Mouse (Mus musculus): Measurements from ENCODE around the gene Fam149b.

Fam149b gene

DNA sequence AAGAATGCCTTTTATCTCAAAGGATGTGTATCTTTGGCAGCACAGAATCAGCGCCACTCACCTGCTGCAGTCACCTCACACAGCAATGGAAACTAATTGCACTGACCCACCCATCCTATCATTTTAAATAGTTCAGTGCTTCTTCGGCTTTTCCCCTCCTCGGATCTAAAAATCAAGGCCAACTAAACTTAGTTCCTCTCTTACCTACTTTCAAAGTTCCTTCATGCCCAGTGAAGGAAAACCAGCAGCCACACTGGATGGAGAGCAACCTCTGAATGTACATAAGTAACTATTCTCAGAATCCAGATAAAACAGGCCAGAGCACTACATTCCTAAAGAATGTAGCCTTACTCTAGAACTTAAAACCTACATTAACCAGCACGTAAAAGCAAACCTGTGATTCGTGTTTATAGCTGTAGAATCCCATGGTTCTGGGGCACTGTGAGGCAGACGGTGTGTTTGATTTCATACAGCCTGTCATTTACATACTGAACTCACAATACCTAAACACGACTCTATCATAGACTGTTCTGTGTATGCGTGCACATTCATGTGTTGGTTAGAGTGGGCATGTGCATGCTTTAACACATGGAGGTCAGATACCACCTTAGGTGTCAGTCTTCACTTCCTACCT is 41.6 kb downstream of the Fam149b start:
- DNase-seq (ENCODE audit: low read depth, low spot score) = no peak

DNA sequence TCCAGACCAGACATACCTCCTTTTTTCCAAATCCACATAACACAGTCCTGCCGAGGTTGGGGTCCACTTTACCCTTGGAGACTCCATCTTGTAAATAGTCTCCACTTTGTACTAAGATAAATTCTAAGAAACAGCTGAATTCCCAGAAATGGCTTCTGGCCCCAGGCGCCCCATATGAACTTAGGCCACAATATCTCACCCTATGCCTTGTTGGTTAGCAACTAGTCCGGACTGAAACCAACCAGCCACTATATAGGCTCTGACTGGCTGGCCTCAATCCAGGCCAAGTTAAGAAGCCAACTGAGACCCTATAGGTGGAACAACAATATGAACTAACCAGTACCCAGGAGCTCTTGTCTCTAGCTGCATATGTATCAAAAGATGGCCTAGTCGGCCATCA is 44.4 kb downstream of the Fam149b start:
- DNase-seq (ENCODE audit: low read depth, low spot score) = no peak

DNA sequence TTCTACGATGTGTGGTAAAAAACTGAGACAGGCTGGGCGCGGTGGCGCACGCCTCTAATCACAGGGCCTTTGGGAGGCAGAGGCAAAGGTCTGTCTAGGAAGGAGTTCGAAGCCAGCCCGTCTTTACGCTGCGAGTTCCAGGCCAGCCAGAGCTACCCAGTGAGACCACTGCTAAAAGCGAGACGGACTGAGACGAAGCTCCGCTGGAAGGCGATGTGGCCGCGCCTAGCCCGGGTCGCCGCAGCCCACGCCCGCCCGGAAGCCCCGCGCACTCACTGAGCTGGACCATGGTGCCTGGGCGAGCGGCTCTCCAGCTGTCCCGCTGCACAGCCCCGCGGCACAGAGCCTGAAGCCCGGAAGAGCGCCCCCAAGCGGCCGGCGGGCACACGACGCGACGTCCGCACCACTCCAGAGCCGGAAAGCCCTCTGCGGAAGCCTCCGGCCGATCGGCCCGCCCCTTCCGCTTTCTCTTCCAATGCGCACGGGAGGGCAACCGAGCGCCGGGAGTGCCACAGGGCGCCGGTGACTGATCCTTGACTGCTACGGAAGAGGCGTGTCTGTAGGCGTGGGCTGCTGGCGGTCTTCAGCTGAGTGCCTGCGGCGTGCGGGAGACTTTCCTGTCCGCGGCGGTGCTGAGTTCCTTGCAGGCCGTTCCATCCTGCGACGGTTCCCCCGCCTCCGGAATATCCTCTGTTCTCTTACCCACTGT is 45.4 kb downstream of the Fam149b start, which contains the start of gene Mrps16:
Gene Mrps16, minus strand, starts transcription at position 430 of the 709 bp plus-strand sequence.
- peak; percentile 99 for DNase-seq (ENCODE audit: low read depth, low spot score)

DNA sequence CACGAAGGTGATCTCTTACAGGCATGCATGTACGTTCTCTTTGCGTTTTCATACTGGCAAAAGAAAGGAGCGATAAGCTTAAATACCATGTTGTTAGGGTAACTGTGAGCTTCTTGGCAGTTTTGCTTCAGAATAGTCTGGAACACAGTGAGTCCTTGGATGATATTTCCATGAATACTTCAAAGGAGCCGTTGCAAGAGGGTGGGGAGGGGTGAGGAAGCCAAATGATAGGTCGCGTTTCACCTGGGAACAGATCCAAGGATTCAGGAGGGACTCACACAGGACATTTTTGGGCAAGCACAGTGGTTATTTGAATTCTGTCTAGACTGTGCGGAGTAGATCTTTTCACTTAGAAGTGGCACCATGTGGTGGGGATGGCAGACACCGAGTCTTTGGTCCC is 49.3 kb downstream of the Fam149b start:
- DNase-seq (ENCODE audit: low read depth, low spot score) = no peak

- no peak for DNase-seq (ENCODE audit: low read depth, low spot score)
These were observed 50.9 kb downstream of the Fam149b start for GRCm38 (mm10) chr14:20398864-20399263.

GRCm38 (mm10) chr14:20400071-20400470 is 52.1 kb downstream of the Fam149b start:
- DNase-seq (ENCODE audit: low read depth, low spot score) = peak; percentile 68

- peak; percentile 17 for DNase-seq (ENCODE audit: low read depth, low spot score)
These were observed 74.3 kb downstream of the Fam149b start for GRCm38 (mm10) chr14:20422257-20422656.

GRCm38 (mm10) chr14:20423046-20423445 is 75.1 kb downstream of the Fam149b start:
- DNase-seq (ENCODE audit: low read depth, low spot score) = no peak

GRCm38 (mm10) chr14:20428593-20428992 is 80.6 kb downstream of the Fam149b start:
- no peak for DNase-seq (ENCODE audit: low read depth, low spot score)

DNA sequence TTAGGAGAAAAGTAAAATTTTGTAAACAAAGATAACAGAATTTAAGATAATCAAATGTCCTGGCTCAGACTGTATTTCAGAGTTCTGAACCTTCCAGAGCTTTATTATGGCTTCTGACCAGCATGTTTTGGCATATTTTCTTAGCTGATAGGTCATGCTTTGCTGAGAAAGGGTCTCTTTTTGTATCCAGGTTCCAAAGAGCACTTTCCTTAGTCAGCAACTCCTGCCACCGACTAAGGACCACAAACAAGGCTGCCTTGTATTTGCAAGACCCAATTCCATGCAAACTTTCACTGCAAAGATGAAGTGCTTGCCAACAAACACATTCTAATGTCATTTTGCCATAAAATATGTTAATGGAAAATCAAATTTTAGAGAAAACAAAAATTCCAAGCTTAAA is 81.9 kb downstream of the Fam149b start:
- DNase-seq (ENCODE audit: low read depth, low spot score) = no peak

GRCm38 (mm10) chr14:20431726-20432125 is 83.8 kb downstream of the Fam149b start:
- DNase-seq (ENCODE audit: low read depth, low spot score) = no peak

GRCm38 (mm10) chr14:20432420-20432819 is 84.5 kb downstream of the Fam149b start:
- peak; percentile 61 for DNase-seq (ENCODE audit: low read depth, low spot score)

Data from brain, adult 2 months (tissue).